ENCODE assay signal across 16 mouse cellular contexts in genomic region chr9:65556349-65556748, GRCm38 (mm10). TPM values are rescaled to one million over a fixed set of nuclear protein-coding genes. Genes with fewer than 3 reads are reported as not detected.
"Had no signal": no experiment of that assay in that cellular context is flagged by ENCODE, and none has a peak within 500 bp of the region (broad histone marks: within the 10 kb centered on the region; RNA-seq: fewer than 3 reads in every experiment).

No protein-coding gene starts in this region.

- H3K9ac ChIP-seq: kidney, embryonic 15.5 days; limb, embryonic 13.5 days; neural tube, embryonic 15.5 days had no signal

- H3K9me3 ChIP-seq: kidney, embryonic 15.5 days; limb, embryonic 13.5 days; neural tube, embryonic 15.5 days had no signal

- ATAC-seq: intestine, embryonic 16.5 days had no signal

- H3K4me2 ChIP-seq: kidney, embryonic 15.5 days; limb, embryonic 13.5 days; neural tube, embryonic 15.5 days had no signal

- H3K27ac ChIP-seq: limb, embryonic 13.5 days; neural tube, embryonic 15.5 days had no signal

- DNase-seq: kidney, adult 2 months; kidney, postnatal 14 days; layer of hippocampus, postnatal 36 days; lung, adult 18-20 months; midbrain, embryonic 14.5 days; right cerebral cortex, adult 18-20 months; right cerebral cortex, postnatal 25 days; thymus, postnatal 36 days had no signal

- H3K4me3 ChIP-seq: kidney, embryonic 15.5 days; limb, embryonic 13.5 days; myocyte; neural tube, embryonic 15.5 days had no signal

- H3K27me3 ChIP-seq: kidney, embryonic 15.5 days; limb, embryonic 13.5 days; neural tube, embryonic 15.5 days had no signal

RNA-seq across cellular contexts. Expression of gene Ankdd1a, which starts 36.4 kb away (rescaled TPM):
- total RNA-seq: megakaryocyte progenitor cell, adult 5-6 weeks had no signal
- polyA plus RNA-seq: intestine, embryonic 16.5 days; kidney, embryonic 15.5 days; limb, embryonic 13.5 days; lung, embryonic 16.5 days; small intestine, adult 2 months had no signal
